Mouse (Mus musculus) neural tube, embryonic 11.5 days (tissue): ENCODE data around the gene Gm20431. TPM values are rescaled to one million over a fixed set of nuclear protein-coding genes. Genes with fewer than 3 reads are reported as not detected.
A peak's percentile ranks its signal among the peaks of the same experiment; 100 is the strongest.

Experiments
- ATAC-seq: fragments of 200-750 bp; cut with Nextera tagmentation; 2 replicates; pipeline ENCODE4 v1.8.0; 2017; ENCODE audit warnings: moderate number of reproducible peaks, mild to moderate bottlenecking, moderate TSS enrichment, moderate library complexity; ENCODE audit not compliant: insufficient read depth, low FRiP score, low TSS enrichment
- DNase-seq: peaks from one replicate; pipeline ENCODE4 v3.0.0-alpha.2; 2015; ENCODE audit warnings: low spot score
- H3K27ac ChIP-seq: fragments of 300-500 bp; sonication (generic); 2 replicates; pipeline ENCODE4 v1.5.1; 2014; ENCODE audit warnings: low read depth, mild to moderate bottlenecking, low read length
- H3K27me3 ChIP-seq: fragments of 300-500 bp; sonication (generic); 2 replicates; pipeline ENCODE4 v1.6.1; 2014; ENCODE audit warnings: mild to moderate bottlenecking, low read length, mixed read lengths; ENCODE audit not compliant: control insufficient read depth, insufficient read depth
- H3K36me3 ChIP-seq: fragments of 300-500 bp; sonication (generic); 2 replicates; pipeline ENCODE4 v1.6.1; 2014; ENCODE audit warnings: mild to moderate bottlenecking, low read length, moderate library complexity, mixed read lengths; ENCODE audit not compliant: control insufficient read depth, insufficient read depth
- H3K4me1 ChIP-seq: fragments of 300-500 bp; sonication (generic); 2 replicates; pipeline ENCODE4 v1.6.1; 2014; ENCODE audit warnings: low read length, mixed read lengths; ENCODE audit not compliant: control insufficient read depth, insufficient read depth
- H3K4me2 ChIP-seq: fragments of 300-500 bp; sonication (generic); 2 replicates; pipeline ENCODE4 v1.6.1; 2014; ENCODE audit warnings: low read depth, mild to moderate bottlenecking, moderate library complexity
- H3K4me3 ChIP-seq: fragments of 300-500 bp; sonication (generic); 2 replicates; pipeline ENCODE4 v1.5.1; 2014; ENCODE audit warnings: low read depth, low read length
- H3K9ac ChIP-seq: fragments of 300-500 bp; sonication (generic); 2 replicates; pipeline ENCODE4 v1.6.1; 2014; ENCODE audit warnings: mild to moderate bottlenecking, low read length
- H3K9me3 ChIP-seq: fragments of 300-500 bp; sonication (generic); 2 replicates; pipeline ENCODE4 v1.6.1; 2016; ENCODE audit warnings: low read length; ENCODE audit not compliant: control insufficient read depth
- WGBS: fragments of 180-500 bp; shearing (Covaris S2); extraction: QIAGEN DNeasy Blood & Tissue Kit; methylation state at CpG from one replicate; pipeline ENCODE4 v1.1.7; 2014; 5-methylcytosine and 5-hydroxymethylcytosine counted together
- polyA plus RNA-seq: library from polyadenylated mRNA; unstranded; fragments of >200 nt; fragmentation: Nextera tagmentation; extraction: Ambion mirVana; gene quantifications from 2 replicates; pipeline ENCODE4 v1.2.1, GENCODE M21; 2014

Gm20431 gene
- polyA plus RNA-seq, 1 experiment from 2014 or later, result not detected

GRCm38 (mm10) chr2:167574814-167575213 lies 86.5 kb downstream of the Gm20431 start:
- Histone ChIP-seq H3K4me3 (no peak overlapping the region), H3K9me3 (no peaks in the 10 kb centered on the region), H3K27me3 (no peaks in the 10 kb centered on the region), H3K36me3 (no peaks in the 10 kb centered on the region), H3K27ac (no peak overlapping the region), H3K9ac (no peak overlapping the region), H3K4me1 (0 out of 2 replicates have a peak, but pooled peaks cover 3% of the 10 kb centered on the region), H3K4me2 (no peak overlapping the region)
- ATAC-seq, result no peak
- 66% methylated on average over 9 of the region's 9 CpGs for WGBS
- no peak for DNase-seq

- no peaks in the 10 kb centered on the region for H3K27me3 ChIP-seq
- DNase-seq (no peak), ATAC-seq (no peak)
- no peaks in the 10 kb centered on the region for H3K36me3 ChIP-seq
- H3K9me3 ChIP-seq, result no peaks in the 10 kb centered on the region
- no peaks in the 10 kb centered on the region for H3K4me1 ChIP-seq
- 82% methylated on average over 18 of the region's 18 CpGs for WGBS
- H3K4me3 ChIP-seq, result no peak overlapping the region
- no peak overlapping the region for H3K9ac ChIP-seq
- H3K27ac ChIP-seq, result no peak overlapping the region
- no peak overlapping the region for H3K4me2 ChIP-seq
Measured at GRCm38 (mm10) chr2:167571442-167572220, 89.7 kb downstream of the Gm20431 start.

GRCm38 (mm10) chr2:167570815-167571214 lies 90.5 kb downstream of the Gm20431 start:
- Histone ChIP-seq H3K36me3 (no peaks in the 10 kb centered on the region), H3K9ac (no peak overlapping the region), H3K9me3 (no peaks in the 10 kb centered on the region), H3K4me1 (peaks cover 2% of the 10 kb centered on the region; the same call in 1 of the 2 replicates), H3K4me2 (no peak overlapping the region), H3K27me3 (no peaks in the 10 kb centered on the region), H3K4me3 (no peak overlapping the region), H3K27ac (no peak overlapping the region)
- ATAC-seq (no peak), DNase-seq (no peak)
- WGBS, result 90% methylated on average over 6 of the region's 6 CpGs

GRCm38 (mm10) chr2:167569934-167570651 lies 91.2 kb downstream of the Gm20431 start:
- 75% methylated on average over 13 of the region's 13 CpGs for WGBS
- no peak for ATAC-seq
- H3K27ac ChIP-seq, result no peak overlapping the region
- peaks cover 4% of the 10 kb centered on the region; the same call in 1 of the 2 replicates for H3K4me1 ChIP-seq
- no peak overlapping the region for H3K4me3 ChIP-seq
- H3K9me3 ChIP-seq, result no peaks in the 10 kb centered on the region
- H3K27me3 ChIP-seq, result no peaks in the 10 kb centered on the region
- H3K9ac ChIP-seq, result no peak overlapping the region
- no peak overlapping the region for H3K4me2 ChIP-seq
- H3K36me3 ChIP-seq, result no peaks in the 10 kb centered on the region
- DNase-seq, result no peak

- no peaks in the 10 kb centered on the region for H3K27me3 ChIP-seq
- H3K4me2 ChIP-seq, result no peak overlapping the region
- no peaks in the 10 kb centered on the region for H3K9me3 ChIP-seq
- H3K4me1 ChIP-seq, result peaks cover 13% of the 10 kb centered on the region
- ATAC-seq, result no peak
- no peak overlapping the region for H3K9ac ChIP-seq
- 79% methylated on average over 9 of the region's 9 CpGs for WGBS
- H3K27ac ChIP-seq, result no peak overlapping the region
- no peak for DNase-seq
- no peaks in the 10 kb centered on the region for H3K36me3 ChIP-seq
- no peak overlapping the region for H3K4me3 ChIP-seq
Measured at GRCm38 (mm10) chr2:167568112-167568511, 93.2 kb downstream of the Gm20431 start.

GRCm38 (mm10) chr2:167565682-167566081 lies 95.6 kb downstream of the Gm20431 start:
- H3K36me3 ChIP-seq, result no peaks in the 10 kb centered on the region
- ATAC-seq, result no peak
- H3K9me3 ChIP-seq, result no peaks in the 10 kb centered on the region
- 26% methylated on average over 19 of the region's 19 CpGs for WGBS
- no peak overlapping the region; the same call in 1 of the 2 replicates for H3K9ac ChIP-seq
- H3K4me3 ChIP-seq, result no peak overlapping the region
- H3K27me3 ChIP-seq, result no peaks in the 10 kb centered on the region
- no peak overlapping the region for H3K27ac ChIP-seq
- peak; percentile 64 for DNase-seq
- peaks cover 13% of the 10 kb centered on the region for H3K4me1 ChIP-seq
- H3K4me2 ChIP-seq, result peak overlapping the region; percentile 19; the same call in 1 of the 2 replicates

- ATAC-seq, result no peak
- Histone ChIP-seq H3K9ac (no peak overlapping the region), H3K4me2 (no peak overlapping the region), H3K27me3 (no peaks in the 10 kb centered on the region), H3K36me3 (no peaks in the 10 kb centered on the region), H3K27ac (no peak overlapping the region), H3K9me3 (no peaks in the 10 kb centered on the region), H3K4me3 (no peak overlapping the region), H3K4me1 (peaks cover 13% of the 10 kb centered on the region)
- no peak for DNase-seq
- WGBS, result 70% methylated on average over 3 of the region's 3 CpGs
Measured at GRCm38 (mm10) chr2:167565312-167565656, 96.0 kb downstream of the Gm20431 start.

- 0 out of 2 replicates have a peak overlapping the region, but pooled peaks have one; percentile 23 for H3K27ac ChIP-seq
- H3K27me3 ChIP-seq, result no peaks in the 10 kb centered on the region
- ATAC-seq, result no peak
- no peaks in the 10 kb centered on the region for H3K36me3 ChIP-seq
- peaks cover 17% of the 10 kb centered on the region for H3K4me1 ChIP-seq
- H3K9ac ChIP-seq, result no peak overlapping the region
- no peaks in the 10 kb centered on the region for H3K9me3 ChIP-seq
- WGBS, result 66% methylated on average over 13 of the region's 13 CpGs
- H3K4me2 ChIP-seq, result no peak overlapping the region
- H3K4me3 ChIP-seq, result no peak overlapping the region
- DNase-seq, result no peak
Measured at GRCm38 (mm10) chr2:167564551-167565311, 96.6 kb downstream of the Gm20431 start.
